Mouse (Mus musculus) forebrain, embryonic 14.5 days (tissue): ENCODE results near the gene Sh3pxd2b. TPM values are rescaled to one million over a fixed set of nuclear protein-coding genes. Genes with fewer than 3 reads are reported as not detected.

ENCODE experiments used
- ATAC-seq: fragments of 200-750 bp; cut with Nextera tagmentation; 2 replicates; pipeline ENCODE4 v1.8.0; 2017; ENCODE audit warnings: mild to moderate bottlenecking, moderate library complexity
- DNase-seq: peaks from one replicate; pipeline ENCODE4 v3.0.0-alpha.2; 2015; ENCODE audit warnings: low spot score
- H3K27ac ChIP-seq: fragments of 300-500 bp; sonication (generic); 2 replicates; pipeline ENCODE4 v1.5.1; 2014; ENCODE audit warnings: low read depth, mild to moderate bottlenecking, control low read depth, low read length, moderate library complexity
- H3K27me3 ChIP-seq: fragments of 300-500 bp; sonication (generic); replicated peaks from 2 replicates; pipeline ENCODE4 v1.6.1; 2014; ENCODE audit warnings: low read length, control low read depth, mixed read lengths; ENCODE audit not compliant: control insufficient read depth, insufficient read depth
- H3K36me3 ChIP-seq: fragments of 300-500 bp; sonication (generic); 2 replicates; pipeline ENCODE4 v1.6.1; 2014; ENCODE audit warnings: low read length, control low read depth; ENCODE audit not compliant: control insufficient read depth, insufficient read depth
- H3K4me1 ChIP-seq: fragments of 300-500 bp; sonication (generic); 2 replicates; pipeline ENCODE4 v1.6.1; 2014; ENCODE audit warnings: antibody characterized with exemption, low read length, control low read depth; ENCODE audit not compliant: control insufficient read depth, insufficient read depth
- H3K4me2 ChIP-seq: fragments of 300-500 bp; sonication (generic); 2 replicates; pipeline ENCODE4 v1.6.1; 2014; ENCODE audit warnings: mild to moderate bottlenecking, control low read depth, low read length
- H3K4me3 ChIP-seq: fragments of 300-500 bp; sonication (generic); 2 replicates; pipeline ENCODE4 v1.5.1; 2014; ENCODE audit warnings: low read depth, low read length, control low read depth
- H3K9ac ChIP-seq: fragments of 300-500 bp; sonication (generic); 2 replicates; pipeline ENCODE4 v1.6.1; 2014; ENCODE audit warnings: mild to moderate bottlenecking, low read length, control low read depth, moderate library complexity
- H3K9me3 ChIP-seq: fragments of 300-500 bp; sonication (generic); replicated peaks from 2 replicates; pipeline ENCODE4 v1.6.1; 2016; ENCODE audit warnings: low read length, control low read depth, mixed read lengths; ENCODE audit not compliant: control insufficient read depth
- WGBS: fragments of 180-500 bp; shearing (Covaris S2); extraction: QIAGEN DNeasy Blood & Tissue Kit; methylation state at CpG from one replicate; pipeline ENCODE4 v1.1.7; 2014; 5-methylcytosine and 5-hydroxymethylcytosine counted together
- polyA plus RNA-seq: library from polyadenylated mRNA; unstranded; fragments of >200 nt; fragmentation: Nextera tagmentation; extraction: Ambion mirVana; gene quantifications from 2 replicates; pipeline ENCODE4 v1.2.1, GENCODE M21; 2014

Gene Sh3pxd2b
- polyA plus RNA-seq, 1 experiment from 2014 or later: 13.4 TPM

DNA sequence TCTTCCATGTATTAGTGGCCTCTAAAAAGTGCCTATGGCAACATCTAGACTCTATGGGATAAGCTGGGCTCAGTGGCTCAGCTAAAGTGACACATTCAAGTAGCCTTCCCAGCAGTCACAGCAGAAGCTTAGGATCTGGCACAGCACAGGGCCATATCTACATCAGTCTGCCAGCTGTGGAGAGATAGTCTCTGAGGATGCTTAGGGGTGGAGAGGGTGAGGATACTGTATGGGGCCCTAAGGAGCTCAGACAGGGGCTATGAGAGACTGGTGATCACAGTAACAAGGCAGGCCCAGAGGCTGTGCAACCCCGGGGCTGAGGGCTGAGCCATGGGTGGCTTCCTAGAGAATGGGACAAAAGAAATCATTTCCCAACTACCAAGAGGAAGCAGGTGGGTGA, 40.6 kb upstream of the Sh3pxd2b start:
- Histone ChIP-seq H3K36me3 (no peaks in the 10 kb centered on the region), H3K4me2 (no peak overlapping the region)

DNA sequence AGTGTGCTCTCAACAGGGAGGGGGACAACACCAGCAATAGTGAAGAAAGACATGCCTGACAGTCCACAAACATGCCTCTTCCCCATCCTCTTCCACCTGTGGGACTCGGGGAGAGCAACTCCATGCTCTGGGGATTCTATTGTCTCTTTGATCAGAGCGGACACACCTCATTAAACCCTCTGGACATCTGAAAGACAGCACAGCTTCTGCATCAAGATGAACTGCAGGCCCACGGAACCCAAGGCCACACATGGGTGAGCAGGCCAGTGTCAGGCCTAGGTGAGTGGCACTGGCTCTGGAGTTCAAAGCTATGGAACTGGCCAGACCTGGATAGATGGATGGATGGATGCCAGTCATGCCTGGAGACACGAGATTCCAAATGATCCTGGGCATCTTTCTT, 38.2 kb upstream of the Sh3pxd2b start:
- no peaks in the 10 kb centered on the region for H3K36me3 ChIP-seq
- H3K9ac ChIP-seq: no peak overlapping the region
- 45% methylated on average over 4 of the region's 4 CpGs for WGBS
- ATAC-seq (no peak), DNase-seq (no peak)
- H3K4me1 ChIP-seq: no peaks in the 10 kb centered on the region
- H3K4me2 ChIP-seq: no peak overlapping the region
- H3K27ac ChIP-seq: no peak overlapping the region
- H3K27me3 ChIP-seq: no peaks in the 10 kb centered on the region
- H3K4me3 ChIP-seq: no peak overlapping the region
- H3K9me3 ChIP-seq: no peaks in the 10 kb centered on the region

More for the DNA sequence above, 40.6 kb upstream of the Sh3pxd2b start:
- WGBS: 86% methylated on average over 1 of the region's 1 CpGs
- Histone ChIP-seq H3K9me3 (no peaks in the 10 kb centered on the region), H3K27me3 (no peaks in the 10 kb centered on the region), H3K4me3 (no peak overlapping the region), H3K27ac (no peak overlapping the region), H3K4me1 (no peaks in the 10 kb centered on the region; the same call in 1 of the 2 replicates), H3K9ac (no peak overlapping the region)
- no peak for ATAC-seq
- no peak for DNase-seq

DNA sequence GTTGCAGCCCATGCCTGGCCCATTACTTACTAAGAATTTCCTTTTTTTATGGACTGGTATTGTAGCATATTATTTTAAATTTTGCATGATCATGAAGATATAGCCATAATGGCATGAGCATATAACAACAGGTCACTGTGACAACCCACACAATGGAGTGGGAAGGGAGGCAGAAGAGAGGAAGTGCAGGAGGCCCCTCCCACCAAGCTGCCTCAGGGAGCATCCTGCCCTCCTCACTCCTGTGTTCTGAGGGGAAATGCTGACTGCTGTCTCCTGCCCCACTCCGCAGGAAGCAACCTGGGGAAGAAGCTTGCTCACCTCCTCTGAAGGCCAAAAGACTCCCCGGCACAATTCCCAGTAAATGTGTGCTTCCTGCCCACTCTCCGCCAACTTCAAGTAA, 37.7 kb upstream of the Sh3pxd2b start:
- no peak for DNase-seq
- H3K4me2 ChIP-seq: no peak overlapping the region
- H3K4me3 ChIP-seq: no peak overlapping the region
- no peaks in the 10 kb centered on the region for H3K4me1 ChIP-seq
- no peaks in the 10 kb centered on the region for H3K27me3 ChIP-seq
- 78% methylated on average over 3 of the region's 3 CpGs for WGBS
- H3K27ac ChIP-seq: no peak overlapping the region
- no peak overlapping the region for H3K9ac ChIP-seq
- no peak for ATAC-seq
- no peaks in the 10 kb centered on the region for H3K9me3 ChIP-seq
- no peaks in the 10 kb centered on the region for H3K36me3 ChIP-seq

DNA sequence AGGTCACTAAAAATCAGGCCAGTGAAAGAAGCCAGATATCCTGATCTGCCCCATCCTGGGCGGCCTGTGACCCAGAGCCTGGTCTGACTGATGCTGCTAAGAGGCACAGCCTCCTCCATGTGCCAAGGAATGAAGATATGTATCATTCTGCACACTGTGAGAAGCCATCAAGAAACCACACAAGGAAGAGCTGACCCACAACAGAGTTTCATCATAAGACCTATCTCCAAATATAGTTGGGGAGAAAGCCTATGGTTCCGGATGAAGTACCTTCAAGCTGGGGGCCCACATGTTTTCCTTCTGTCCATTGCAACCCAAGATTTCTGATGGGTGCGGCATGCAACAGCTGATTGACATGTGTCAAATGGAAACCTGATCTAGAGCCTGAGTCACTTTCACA, 31.6 kb upstream of the Sh3pxd2b start:
- no peak for DNase-seq
- no peak overlapping the region for H3K9ac ChIP-seq
- H3K4me2 ChIP-seq: no peak overlapping the region
- no peaks in the 10 kb centered on the region for H3K4me1 ChIP-seq
- H3K27me3 ChIP-seq: no peaks in the 10 kb centered on the region
- no peaks in the 10 kb centered on the region for H3K36me3 ChIP-seq
- no peak overlapping the region for H3K4me3 ChIP-seq
- no peak overlapping the region for H3K27ac ChIP-seq
- no peaks in the 10 kb centered on the region for H3K9me3 ChIP-seq
- WGBS: 85% methylated on average over 3 of the region's 3 CpGs
- no peak for ATAC-seq

DNA sequence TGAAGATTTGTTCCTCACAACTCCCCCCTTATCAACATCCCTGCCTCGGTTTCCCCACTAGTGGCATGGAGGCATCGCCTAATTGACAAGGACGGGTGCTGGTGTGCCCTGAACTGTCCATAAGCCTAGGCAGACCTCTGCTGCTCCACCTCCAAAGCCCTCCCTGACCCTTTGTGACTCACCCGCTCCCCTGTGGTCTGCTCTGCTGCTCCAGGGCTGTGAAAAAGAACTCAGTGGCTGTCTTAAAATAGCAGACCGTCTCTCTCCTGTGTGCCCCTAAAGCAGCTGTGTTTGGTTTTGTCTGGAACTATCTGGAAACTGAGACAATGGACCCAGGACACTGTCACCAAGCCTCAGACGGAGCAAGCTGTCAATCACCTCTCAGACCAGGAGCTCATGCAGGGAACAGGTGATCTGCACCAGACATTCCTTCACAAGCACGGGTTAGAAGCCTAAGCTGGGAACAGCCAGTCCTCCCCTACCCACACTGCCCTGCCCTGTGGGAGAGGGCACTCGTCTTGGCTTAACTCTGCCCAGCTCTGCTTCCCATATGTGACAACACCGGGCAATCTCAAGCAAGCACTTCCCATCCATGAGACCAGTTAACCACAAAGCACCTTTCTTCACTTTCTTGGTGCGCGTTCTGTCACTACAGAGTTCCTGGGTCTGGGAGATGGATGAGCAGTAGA, 27.0 kb upstream of the Sh3pxd2b start:
- no peak overlapping the region for H3K4me2 ChIP-seq
- H3K36me3 ChIP-seq: no peaks in the 10 kb centered on the region
- no peaks in the 10 kb centered on the region for H3K4me1 ChIP-seq
- no peaks in the 10 kb centered on the region for H3K9me3 ChIP-seq
- no peak for ATAC-seq
- 61% methylated on average over 11 of the region's 11 CpGs for WGBS
- H3K4me3 ChIP-seq: no peak overlapping the region
- H3K27me3 ChIP-seq: no peaks in the 10 kb centered on the region
- no peak overlapping the region for H3K27ac ChIP-seq
- no peak overlapping the region for H3K9ac ChIP-seq
- DNase-seq: no peak

DNA sequence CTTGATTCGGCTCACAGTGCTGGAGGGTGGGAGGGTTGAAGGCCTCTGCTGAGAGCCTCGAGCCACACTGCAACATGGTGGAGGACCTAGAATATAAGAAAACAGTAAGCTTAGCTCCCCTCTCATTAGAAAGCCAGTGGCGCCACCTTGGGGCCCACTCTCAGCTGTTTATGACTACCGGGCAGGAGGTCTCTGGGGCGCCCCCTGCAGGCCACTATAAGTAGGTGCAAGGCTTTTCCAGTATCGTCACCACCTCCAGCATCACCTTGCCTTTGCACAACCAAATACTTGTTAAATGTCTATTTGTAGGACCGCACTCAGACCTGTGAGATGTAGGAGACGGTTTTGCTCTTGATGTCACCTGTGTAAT, 26.4 kb upstream of the Sh3pxd2b start:
- ATAC-seq (no peak), DNase-seq (peak; percentile 57)
- Histone ChIP-seq H3K9ac (no peak overlapping the region), H3K27me3 (no peaks in the 10 kb centered on the region), H3K4me2 (no peak overlapping the region), H3K4me3 (no peak overlapping the region), H3K9me3 (no peaks in the 10 kb centered on the region), H3K4me1 (no peaks in the 10 kb centered on the region), H3K36me3 (no peaks in the 10 kb centered on the region), H3K27ac (no peak overlapping the region)
- WGBS: 35% methylated on average over 8 of the region's 8 CpGs

DNA sequence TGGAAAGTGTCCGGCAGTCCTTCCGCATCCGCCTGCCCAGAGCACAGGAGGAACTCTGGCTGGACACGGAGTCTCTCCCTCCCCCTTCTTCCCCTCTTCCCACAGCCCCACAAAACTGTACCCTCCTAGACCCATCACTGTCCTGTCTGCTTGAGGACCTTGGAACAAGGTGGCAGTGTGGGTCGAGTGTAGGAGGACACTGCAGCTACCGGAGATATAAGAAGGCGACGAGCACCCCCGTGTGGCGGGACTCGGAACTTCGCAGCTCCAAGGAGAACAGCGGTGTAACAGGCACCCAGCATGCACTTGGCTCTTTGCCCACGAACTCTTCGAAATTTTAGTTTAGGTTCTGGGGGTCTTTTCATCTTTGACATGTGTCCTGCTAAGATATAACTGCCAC, 23.0 kb upstream of the Sh3pxd2b start:
- H3K4me3 ChIP-seq: no peak overlapping the region
- DNase-seq (peak; percentile 87), ATAC-seq (peak; percentile 86)
- H3K4me1 ChIP-seq: no peaks in the 10 kb centered on the region
- 10% methylated on average over 15 of the region's 15 CpGs for WGBS
- H3K36me3 ChIP-seq: no peaks in the 10 kb centered on the region
- H3K4me2 ChIP-seq: peak overlapping the region; percentile 35; the same call in 1 of the 2 replicates
- H3K27ac ChIP-seq: no peak overlapping the region
- H3K27me3 ChIP-seq: no peaks in the 10 kb centered on the region
- no peaks in the 10 kb centered on the region for H3K9me3 ChIP-seq
- 0 out of 2 replicates have a peak overlapping the region, but pooled peaks have one; percentile 2 for H3K9ac ChIP-seq

DNA sequence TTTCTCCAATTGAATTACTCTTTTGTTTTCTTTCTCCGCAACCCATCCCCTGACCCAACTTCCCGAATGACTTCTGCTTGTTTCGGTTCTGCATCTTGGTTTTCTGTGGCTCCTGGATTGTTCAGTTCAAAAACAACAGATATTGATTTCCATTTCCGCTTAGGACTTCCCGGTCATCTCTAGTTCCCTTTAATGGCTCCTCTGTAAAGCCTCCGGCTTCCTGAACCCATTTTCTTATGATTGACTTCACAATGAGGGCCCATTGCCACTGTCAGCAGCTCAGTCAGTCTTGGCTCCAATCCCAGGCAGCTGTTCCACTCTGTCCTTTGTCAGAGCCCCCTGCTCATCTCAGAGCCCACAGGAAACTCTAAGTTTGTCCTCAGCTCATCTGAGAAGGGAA, 16.5 kb upstream of the Sh3pxd2b start:
- ATAC-seq (no peak), DNase-seq (no peak)
- H3K9ac ChIP-seq: no peak overlapping the region
- H3K9me3 ChIP-seq: no peaks in the 10 kb centered on the region
- peaks cover 7% of the 10 kb centered on the region; the same call in 1 of the 2 replicates for H3K4me1 ChIP-seq
- no peak overlapping the region for H3K4me2 ChIP-seq
- H3K27me3 ChIP-seq: no peaks in the 10 kb centered on the region
- H3K27ac ChIP-seq: no peak overlapping the region
- no peaks in the 10 kb centered on the region for H3K36me3 ChIP-seq
- 59% methylated on average over 6 of the region's 6 CpGs for WGBS
- no peak overlapping the region for H3K4me3 ChIP-seq

DNA sequence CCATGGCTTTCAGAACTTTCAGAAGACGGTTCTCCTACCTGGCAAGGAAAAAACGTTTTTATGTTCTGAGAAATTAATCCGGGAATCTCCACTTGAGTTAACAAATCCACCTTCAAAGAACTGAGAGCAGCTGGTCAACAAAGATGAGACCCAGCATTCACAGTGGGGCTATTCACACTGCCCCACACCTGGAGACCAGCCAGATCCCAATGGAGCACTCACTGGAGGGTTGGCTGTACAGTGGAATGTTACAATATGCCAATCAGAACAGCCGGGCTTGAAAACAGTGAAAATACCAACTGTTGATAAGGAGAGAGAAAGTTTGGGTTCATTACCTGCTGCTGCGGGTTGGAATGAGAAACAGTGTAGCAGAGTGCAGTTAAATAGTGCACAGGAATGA, 15.8 kb upstream of the Sh3pxd2b start:
- H3K27ac ChIP-seq: no peak overlapping the region
- WGBS: 36% methylated on average over 5 of the region's 5 CpGs
- no peak for DNase-seq
- no peak overlapping the region for H3K9ac ChIP-seq
- H3K27me3 ChIP-seq: no peaks in the 10 kb centered on the region
- H3K9me3 ChIP-seq: no peaks in the 10 kb centered on the region
- H3K36me3 ChIP-seq: no peaks in the 10 kb centered on the region
- no peak for ATAC-seq
- H3K4me1 ChIP-seq: peaks cover 7% of the 10 kb centered on the region; the same call in 1 of the 2 replicates
- H3K4me2 ChIP-seq: no peak overlapping the region
- H3K4me3 ChIP-seq: no peak overlapping the region
